Mouse (Mus musculus) small intestine, adult 2 months (tissue): Measurements from ENCODE around the gene Pik3c2b.

Source experiments
- CTCF ChIP-seq: fragments of 200-500 bp; IDR thresholded peaks from 2 replicates; pipeline ENCODE4 v1.5.1; 2012; ENCODE audit warnings: low read depth, mild to moderate bottlenecking, control low read depth, inconsistent platforms, low read length, moderate library complexity, mixed read lengths; ENCODE audit not compliant: insufficient replicate concordance, insufficient read length; ENCODE audit errors: extremely low read depth
- POLR2A ChIP-seq: fragments of 200-500 bp; IDR thresholded peaks from 2 replicates; pipeline ENCODE4 v1.6.1; 2012; ENCODE audit warnings: low read depth, mild to moderate bottlenecking, control low read depth, inconsistent platforms, low read length, moderate library complexity

- TF ChIP-seq CTCF (no peak), POLR2A (no peak)
Measured at GRCm38 (mm10) chr1:133152213-133152612, 106.7 kb downstream of the Pik3c2b start.
